Mouse (Mus musculus): Measurements from ENCODE around the gene Art4. TPM values are rescaled to one million over a fixed set of nuclear protein-coding genes. Genes with fewer than 3 reads are reported as not detected.
A peak's percentile ranks its signal among the peaks of the same experiment; 100 is the strongest.

Art4 gene
- total RNA-seq (2021) (10 to 100 TPM; 16.3 to 19.6 TPM), polyA plus RNA-seq (2012; rRNA removed) (12.8 and 19.9 TPM in 2 replicates)
- long read RNA-seq, transcript Art4-201 (3 exons, 2,517 nt), result major isoform, 7 of 10 reads
- long read RNA-seq, partial matches to known transcripts, result 0 of 10 reads
- long read RNA-seq, other reads (novel, unspliced or antisense), result 3 of 10 reads

DNA sequence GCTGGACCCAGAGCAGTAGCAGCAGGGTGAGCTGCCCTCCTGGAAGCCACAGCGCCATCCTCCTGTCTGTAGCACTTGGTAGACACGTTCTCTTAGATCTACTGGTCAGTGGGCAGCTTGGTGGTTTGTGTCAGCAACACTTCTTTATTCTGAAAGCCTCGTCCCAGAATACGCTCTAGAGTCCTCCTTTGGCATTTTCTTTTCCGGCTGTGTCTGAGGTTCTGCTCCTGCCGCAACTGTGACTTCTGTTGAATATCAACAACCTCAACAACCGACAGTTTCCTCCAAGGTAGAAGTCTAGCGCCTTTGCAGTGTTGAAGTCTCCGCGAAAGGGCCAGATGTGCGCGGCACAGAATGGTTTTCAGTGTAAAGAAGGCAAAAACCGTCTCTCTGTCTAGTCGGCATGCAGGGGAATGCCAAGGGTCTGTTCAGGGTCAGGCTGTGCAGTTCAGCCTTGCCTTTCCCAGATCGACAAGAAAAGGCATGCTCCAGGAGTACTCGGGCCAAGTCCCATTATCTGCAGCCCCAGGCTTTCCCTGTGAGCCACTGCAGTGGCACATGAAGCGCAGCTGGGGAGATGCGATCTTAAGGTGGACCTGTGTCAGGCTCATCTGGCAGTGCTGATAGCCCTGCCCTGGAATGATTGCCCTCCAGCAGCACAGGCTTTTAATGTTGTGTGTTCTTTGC, at the start of gene Art4:
Gene Art4 (minus strand): TSS at position 548 of the 687 bp plus-strand sequence.
- H3K27ac ChIP-seq, result peak within 1 kb of the TSS; percentile 94
- intact Hi-C loops (cut with DNase I), result no loop called here
- H3K4me1 ChIP-seq (ENCODE audit: control insufficient read depth, insufficient read depth, low read length), result peaks cover 6% of the 10 kb centered on the region
- WGBS, result 12% methylated on average over 18 of the region's 18 CpGs
- H3K27me3 ChIP-seq (ENCODE audit: control insufficient read depth, insufficient read depth, low read length), result no peaks in the 10 kb centered on the region
- TF ChIP-seq CTCF (IDR thresholded peaks at IDR 0.05) (peak; percentile 16; the same call in 1 of the 2 replicates), EP300 (IDR thresholded peaks at IDR 0.05; ENCODE audit: insufficient read depth, low read depth, low read length) (no peak), POLR2A (IDR thresholded peaks at IDR 0.05; ENCODE audit: insufficient read depth, low read depth, low read length) (no peak)
- peak within 1 kb of the TSS; percentile 58 for H3K9ac ChIP-seq (ENCODE audit: low read depth, low read length)
- H3K36me3 ChIP-seq (ENCODE audit: control insufficient read depth, insufficient read depth, low read length), result no peaks in the 10 kb centered on the region
- no peaks in the 10 kb centered on the region for H3K79me2 ChIP-seq (replicated peaks; ENCODE audit: control insufficient read depth, insufficient read depth, low read length)
- H3K4me3 ChIP-seq, result peak within 1 kb of the TSS; percentile 47
- peak; percentile 63 to 70 for DNase-seq

DNA sequence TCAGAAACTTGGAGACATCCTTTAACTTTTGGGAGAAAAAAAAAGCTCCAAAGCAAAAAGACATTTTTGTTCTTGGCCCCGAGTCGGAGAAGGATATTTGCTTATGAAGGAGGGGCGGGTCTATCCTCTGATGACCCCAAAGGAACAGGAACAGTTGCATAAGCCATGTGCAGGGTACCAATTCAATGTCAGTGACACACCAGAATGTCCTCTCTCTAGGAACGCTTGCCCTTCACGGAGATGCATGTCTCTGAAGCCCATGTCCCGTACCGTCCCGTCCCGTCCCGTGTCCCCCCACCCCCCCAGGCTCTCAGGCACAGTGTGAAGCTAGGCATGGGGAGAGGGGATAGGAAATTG, 49.4 kb upstream of the Art4 start:
- Histone ChIP-seq H3K27ac (peak overlapping the region; percentile 75), H3K27me3 (ENCODE audit: control insufficient read depth, insufficient read depth, low read length) (no peaks in the 10 kb centered on the region), H3K4me1 (ENCODE audit: control insufficient read depth, insufficient read depth, low read length) (peaks cover 10% of the 10 kb centered on the region), H3K4me3 (no peak overlapping the region), H3K9ac (ENCODE audit: low read depth, low read length) (peak overlapping the region; percentile 36; the same call in 1 of the 2 replicates), H3K79me2 (replicated peaks; ENCODE audit: control insufficient read depth, insufficient read depth, low read length) (no peaks in the 10 kb centered on the region), H3K36me3 (ENCODE audit: control insufficient read depth, insufficient read depth, low read length) (no peaks in the 10 kb centered on the region)
- 62% methylated on average over 10 of the region's 10 CpGs for WGBS
- TF ChIP-seq CTCF (IDR thresholded peaks at IDR 0.05) (no peak), EP300 (IDR thresholded peaks at IDR 0.05; ENCODE audit: insufficient read depth, low read depth, low read length) (0 out of 2 replicates have a peak, but pooled peaks have one; percentile 47), POLR2A (IDR thresholded peaks at IDR 0.05; ENCODE audit: insufficient read depth, low read depth, low read length) (0 out of 2 replicates have a peak, but pooled peaks have one; percentile 14)
- DNase-seq, result peak in 1 of 2 experiments; percentile 56
- intact Hi-C loops (cut with DNase I), result no loop called here

DNA sequence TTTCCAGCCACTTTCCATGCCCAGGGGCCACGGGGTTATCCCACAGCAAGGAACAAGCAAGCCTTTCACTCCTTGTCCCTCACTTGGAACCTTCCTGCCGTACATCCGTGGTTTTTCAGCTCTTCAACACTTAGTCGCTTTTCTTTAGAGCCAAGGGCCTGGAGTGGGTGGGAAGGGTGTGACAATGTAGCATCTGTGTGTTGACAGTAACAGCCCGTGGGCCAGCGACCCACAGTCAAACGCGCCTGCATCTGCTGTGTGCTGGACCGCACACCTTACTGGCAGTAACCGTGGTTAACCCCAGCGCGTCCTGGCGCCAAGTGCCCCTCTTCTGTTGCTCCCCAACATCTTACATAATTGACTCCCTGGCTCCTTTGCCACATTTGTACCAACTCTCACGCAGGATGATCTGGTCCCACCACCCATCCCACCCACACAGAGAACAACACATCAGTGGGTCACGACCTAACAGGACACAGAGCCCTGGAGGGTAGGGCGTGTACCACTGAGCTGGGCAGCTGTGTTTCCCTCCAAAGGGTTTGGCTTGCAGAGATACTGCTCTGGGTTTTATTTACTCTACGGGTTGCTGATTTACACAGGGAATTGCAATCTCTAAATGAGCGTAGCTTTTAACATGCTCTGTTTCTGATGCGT, 48.9 kb upstream of the Art4 start:
- intact Hi-C loops (cut with DNase I), result no loop called here
- H3K27ac ChIP-seq, result peak overlapping the region; percentile 75
- H3K9ac ChIP-seq (ENCODE audit: low read depth, low read length), result peak overlapping the region; percentile 10; the same call in 1 of the 2 replicates
- no peak for TF ChIP-seq POLR2A (IDR thresholded peaks at IDR 0.05; ENCODE audit: insufficient read depth, low read depth, low read length)
- no peak for TF ChIP-seq CTCF (IDR thresholded peaks at IDR 0.05)
- no peak; the same call in 1 of the 2 replicates for TF ChIP-seq EP300 (IDR thresholded peaks at IDR 0.05; ENCODE audit: insufficient read depth, low read depth, low read length)
- H3K4me3 ChIP-seq, result no peak overlapping the region
- no peaks in the 10 kb centered on the region for H3K27me3 ChIP-seq (ENCODE audit: control insufficient read depth, insufficient read depth, low read length)
- peaks cover 10% of the 10 kb centered on the region for H3K4me1 ChIP-seq (ENCODE audit: control insufficient read depth, insufficient read depth, low read length)
- WGBS, result 60% methylated on average over 19 of the region's 19 CpGs
- DNase-seq, result peak; percentile 30 to 53
- H3K79me2 ChIP-seq (replicated peaks; ENCODE audit: control insufficient read depth, insufficient read depth, low read length), result no peaks in the 10 kb centered on the region
- H3K36me3 ChIP-seq (ENCODE audit: control insufficient read depth, insufficient read depth, low read length), result no peaks in the 10 kb centered on the region

DNA sequence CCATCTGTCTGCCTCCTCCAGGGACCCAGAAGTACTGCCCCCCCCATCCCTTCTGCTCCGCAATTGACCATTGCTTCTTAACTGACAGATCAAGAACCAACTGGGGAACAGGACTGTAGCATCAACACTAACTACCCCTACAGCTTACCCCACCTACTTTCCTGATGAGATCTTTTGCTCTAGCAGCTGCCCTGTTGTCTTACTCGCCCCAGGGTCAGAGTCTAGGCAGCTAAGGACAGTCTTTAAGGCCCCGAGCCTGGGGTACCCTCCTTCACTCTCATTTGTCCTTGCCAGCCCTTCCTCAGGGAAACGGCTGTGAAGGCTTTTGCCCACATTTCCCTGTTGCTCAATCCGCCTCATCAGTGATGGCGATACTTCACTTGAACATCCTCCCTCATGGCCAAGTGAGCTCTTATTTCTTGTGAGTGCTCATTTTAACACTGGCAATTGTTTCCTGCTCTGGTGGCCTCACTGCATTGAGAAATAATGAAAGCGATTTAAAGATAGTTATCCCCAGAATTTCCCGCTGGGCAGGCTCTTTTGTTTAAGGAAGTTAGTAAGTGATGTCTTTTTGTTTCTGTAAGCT, 46.4 kb upstream of the Art4 start:
- peaks cover 14% of the 10 kb centered on the region for H3K4me1 ChIP-seq (ENCODE audit: control insufficient read depth, insufficient read depth, low read length)
- WGBS, result 57% methylated on average over 8 of the region's 8 CpGs
- intact Hi-C loops (cut with DNase I), result no loop called here

DNA sequence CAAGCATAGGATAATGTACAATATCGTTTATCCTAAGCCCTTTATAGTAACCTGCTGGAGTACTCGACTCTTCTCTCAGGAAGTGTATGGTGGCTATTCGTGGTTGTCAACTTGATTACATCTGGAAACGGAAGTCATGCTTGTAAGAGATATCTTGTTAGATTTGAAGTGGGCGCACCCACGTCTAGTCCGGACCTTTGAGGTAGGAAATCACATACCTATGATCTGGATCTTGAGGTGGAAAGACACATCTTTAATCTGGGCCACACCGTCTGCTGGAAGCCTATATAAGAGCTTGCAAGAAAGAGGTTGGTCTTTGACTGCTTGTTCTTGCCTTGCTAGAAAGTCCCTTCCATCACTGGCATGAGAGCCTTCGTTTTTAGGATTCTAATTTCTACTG, 45.0 kb upstream of the Art4 start:
- no peak overlapping the region for H3K9ac ChIP-seq (ENCODE audit: low read depth, low read length)
- WGBS, result 75% methylated on average over 9 of the region's 9 CpGs
- no peaks in the 10 kb centered on the region; the same call in 1 of the 2 replicates for H3K36me3 ChIP-seq (ENCODE audit: control insufficient read depth, insufficient read depth, low read length)

More for the DNA sequence above, 46.4 kb upstream of the Art4 start:
- DNase-seq, result no peak
- Histone ChIP-seq H3K36me3 (ENCODE audit: control insufficient read depth, insufficient read depth, low read length) (no peaks in the 10 kb centered on the region), H3K9ac (ENCODE audit: low read depth, low read length) (no peak overlapping the region), H3K4me3 (no peak overlapping the region), H3K27ac (no peak overlapping the region), H3K79me2 (replicated peaks; ENCODE audit: control insufficient read depth, insufficient read depth, low read length) (no peaks in the 10 kb centered on the region), H3K27me3 (ENCODE audit: control insufficient read depth, insufficient read depth, low read length) (no peaks in the 10 kb centered on the region)
- TF ChIP-seq CTCF (IDR thresholded peaks at IDR 0.05) (no peak), POLR2A (IDR thresholded peaks at IDR 0.05; ENCODE audit: insufficient read depth, low read depth, low read length) (no peak), EP300 (IDR thresholded peaks at IDR 0.05; ENCODE audit: insufficient read depth, low read depth, low read length) (no peak)

More for the DNA sequence above, 45.0 kb upstream of the Art4 start:
- TF ChIP-seq POLR2A (IDR thresholded peaks at IDR 0.05; ENCODE audit: insufficient read depth, low read depth, low read length) (no peak), CTCF (IDR thresholded peaks at IDR 0.05) (no peak), EP300 (IDR thresholded peaks at IDR 0.05; ENCODE audit: insufficient read depth, low read depth, low read length) (no peak)
- Histone ChIP-seq H3K79me2 (replicated peaks; ENCODE audit: control insufficient read depth, insufficient read depth, low read length) (no peaks in the 10 kb centered on the region), H3K4me3 (no peak overlapping the region), H3K4me1 (ENCODE audit: control insufficient read depth, insufficient read depth, low read length) (peaks cover 19% of the 10 kb centered on the region), H3K27ac (no peak overlapping the region), H3K27me3 (ENCODE audit: control insufficient read depth, insufficient read depth, low read length) (no peaks in the 10 kb centered on the region)
- DNase-seq, result no peak
- intact Hi-C loops (cut with DNase I), result no loop called here

All from heart, adult 2 months (tissue).